In genomic region chr16:92359229-92359628, GRCm38 (mm10) we compare ENCODE assay signal across 15 mouse cellular contexts. TPM values are rescaled to one million over a fixed set of nuclear protein-coding genes. Genes with fewer than 3 reads are reported as not detected.
A peak's percentile ranks its signal among the peaks of the same experiment; 100 is the strongest.
DNase-seq lines count a peak whose midpoint lies in the region; ATAC-seq lines count a peak whose summit lies in the region.
"Had no signal": no experiment of that assay in that cellular context is flagged by ENCODE, and none has a peak within 500 bp of the region (broad histone marks: within the 10 kb centered on the region; RNA-seq: fewer than 3 reads in every experiment).

Gene Kcne1, minus strand, starts transcription at chr16:92359468.

- DNase-seq in hindbrain, embryonic 10.5 days (ENCODE audit: low spot score): no peak
- DNase-seq in lung, postnatal 10 days: no peak
- DNase-seq in limb, embryonic 11.5 days (ENCODE audit: low spot score): no peak
- no peak for DNase-seq in spleen, adult 18-20 months
- no peak for DNase-seq in gastrocnemius, adult 8-10 months (ENCODE audit: low spot score in 2 of 2)
- DNase-seq: cerebellum, postnatal 14 days; thymus, adult 2 months had no signal

- ATAC-seq in hindbrain, embryonic 12.5 days (ENCODE audit: low FRiP score): no peak
- ATAC-seq in lung, embryonic 16.5 days (ENCODE audit: low read depth): 0 out of 2 replicates have a peak, but pooled peaks have one; percentile 25
- no peak for ATAC-seq in embryonic facial prominence, embryonic 13.5 days (ENCODE audit: insufficient number of reproducible peaks, insufficient read depth, low FRiP score, low TSS enrichment, low read depth)
- ATAC-seq in limb, embryonic 11.5 days (ENCODE audit: insufficient number of reproducible peaks, low FRiP score, low TSS enrichment, low read depth): no peak

- WGBS in hindbrain, embryonic 10.5 days: 57% methylated on average over 9 of the region's 9 CpGs
- 65% methylated on average over 9 of the region's 9 CpGs for WGBS in hindbrain, embryonic 12.5 days
- 38% methylated on average over 9 of the region's 9 CpGs for WGBS in lung, embryonic 16.5 days
- WGBS in embryonic facial prominence, embryonic 13.5 days: 51% methylated on average over 9 of the region's 9 CpGs
- 42% methylated on average over 9 of the region's 9 CpGs for WGBS in limb, embryonic 11.5 days

- no peaks in the 10 kb centered on the region for H3K36me3 ChIP-seq in hindbrain, embryonic 10.5 days
- no peaks in the 10 kb centered on the region for H3K36me3 ChIP-seq in hindbrain, embryonic 12.5 days
- H3K36me3 ChIP-seq in lung, embryonic 16.5 days (ENCODE audit: control insufficient read depth, insufficient read depth, low read length): no peaks in the 10 kb centered on the region
- H3K36me3 ChIP-seq in embryonic facial prominence, embryonic 13.5 days: no peaks in the 10 kb centered on the region
- no peaks in the 10 kb centered on the region for H3K36me3 ChIP-seq in limb, embryonic 11.5 days (ENCODE audit: control insufficient read depth, insufficient read depth, low read length)

- H3K4me1 ChIP-seq in hindbrain, embryonic 10.5 days (replicated peaks): peaks cover 44% of the 10 kb centered on the region
- H3K4me1 ChIP-seq in hindbrain, embryonic 12.5 days: peaks cover 26% of the 10 kb centered on the region
- peaks cover 5% of the 10 kb centered on the region; the same call in 1 of the 2 replicates for H3K4me1 ChIP-seq in lung, embryonic 16.5 days (replicated peaks; ENCODE audit: control insufficient read depth, insufficient read depth, low read length)
- peaks cover 48% of the 10 kb centered on the region for H3K4me1 ChIP-seq in embryonic facial prominence, embryonic 13.5 days
- H3K4me1 ChIP-seq in limb, embryonic 11.5 days (ENCODE audit: control insufficient read depth, insufficient read depth, low read length): peaks cover 7% of the 10 kb centered on the region; the same call in 1 of the 2 replicates

- no peak within 1 kb of the TSS for H3K4me2 ChIP-seq in hindbrain, embryonic 12.5 days (replicated peaks)
- peak within 1 kb of the TSS; percentile 37 for H3K4me2 ChIP-seq in lung, embryonic 16.5 days (ENCODE audit: low read depth, low read length)
- peak within 1 kb of the TSS; percentile 15 for H3K4me2 ChIP-seq in embryonic facial prominence, embryonic 13.5 days
- peak within 1 kb of the TSS; percentile 10; the same call in 1 of the 2 replicates for H3K4me2 ChIP-seq in limb, embryonic 11.5 days (ENCODE audit: low read depth, severe bottlenecking)
- H3K4me2 ChIP-seq: midbrain, embryonic 11.5 days had no signal

- no peaks in the 10 kb centered on the region for H3K9me3 ChIP-seq in hindbrain, embryonic 10.5 days
- no peaks in the 10 kb centered on the region for H3K9me3 ChIP-seq in hindbrain, embryonic 12.5 days (replicated peaks)
- H3K9me3 ChIP-seq in lung, embryonic 16.5 days (ENCODE audit: control insufficient read depth, low read length): no peaks in the 10 kb centered on the region
- no peaks in the 10 kb centered on the region for H3K9me3 ChIP-seq in embryonic facial prominence, embryonic 13.5 days
- H3K9me3 ChIP-seq in limb, embryonic 11.5 days (ENCODE audit: control insufficient read depth, low read length): no peaks in the 10 kb centered on the region

- H3K27ac ChIP-seq in hindbrain, embryonic 10.5 days: peak within 1 kb of the TSS; percentile 57
- H3K27ac ChIP-seq in hindbrain, embryonic 12.5 days: no peak within 1 kb of the TSS
- H3K27ac ChIP-seq in lung, embryonic 16.5 days (ENCODE audit: low read length): no peak within 1 kb of the TSS
- H3K27ac ChIP-seq in embryonic facial prominence, embryonic 13.5 days: no peak within 1 kb of the TSS
- no peak within 1 kb of the TSS for H3K27ac ChIP-seq in limb, embryonic 11.5 days (replicated peaks; ENCODE audit: low read depth, low read length)
- H3K27ac ChIP-seq: left cerebral cortex, adult 2 months; liver, embryonic 14.5 days had no signal

- H3K4me3 ChIP-seq in hindbrain, embryonic 10.5 days: 0 out of 2 replicates have a peak within 1 kb of the TSS, but pooled peaks have one; percentile 9
- no peak within 1 kb of the TSS for H3K4me3 ChIP-seq in hindbrain, embryonic 12.5 days
- no peak within 1 kb of the TSS for H3K4me3 ChIP-seq in lung, embryonic 16.5 days (ENCODE audit: low read length)
- H3K4me3 ChIP-seq in embryonic facial prominence, embryonic 13.5 days: no peak within 1 kb of the TSS
- no peak within 1 kb of the TSS for H3K4me3 ChIP-seq in limb, embryonic 11.5 days (ENCODE audit: low read depth, low read length)
- H3K4me3 ChIP-seq: left cerebral cortex, adult 2 months had no signal

- H3K27me3 ChIP-seq in hindbrain, embryonic 10.5 days (ENCODE audit: insufficient read depth, poor library complexity, severe bottlenecking): peaks cover 38% of the 10 kb centered on the region
- peaks cover 11% of the 10 kb centered on the region; the same call in 1 of the 2 replicates for H3K27me3 ChIP-seq in hindbrain, embryonic 12.5 days
- H3K27me3 ChIP-seq in lung, embryonic 16.5 days (ENCODE audit: control insufficient read depth, insufficient read depth, low read depth, low read length): no peaks in the 10 kb centered on the region; the same call in 1 of the 2 replicates
- peaks cover 60% of the 10 kb centered on the region for H3K27me3 ChIP-seq in embryonic facial prominence, embryonic 13.5 days
- no peaks in the 10 kb centered on the region for H3K27me3 ChIP-seq in limb, embryonic 11.5 days (ENCODE audit: control insufficient read depth, insufficient read depth, low read length)

- H3K9ac ChIP-seq in hindbrain, embryonic 12.5 days: no peak within 1 kb of the TSS
- H3K9ac ChIP-seq in lung, embryonic 16.5 days (ENCODE audit: low read length): no peak within 1 kb of the TSS
- H3K9ac ChIP-seq in embryonic facial prominence, embryonic 13.5 days: peak within 1 kb of the TSS; percentile 28; the same call in 1 of the 2 replicates
- no peak within 1 kb of the TSS for H3K9ac ChIP-seq in limb, embryonic 11.5 days (ENCODE audit: low read length)
- H3K9ac ChIP-seq: liver, embryonic 14.5 days had no signal

RNA-seq across cellular contexts. Expression of gene Kcne1, which starts in this region (rescaled TPM):
- 1.0 and 1.3 TPM in 2 replicates for polyA plus RNA-seq in hindbrain, embryonic 10.5 days (2016; fragmentation: Nextera tagmentation; extraction: Ambion mirVana)
- 0.13 and 0.29 TPM in 2 replicates for polyA plus RNA-seq in hindbrain, embryonic 12.5 days (2016; fragmentation: Nextera tagmentation; extraction: Ambion mirVana)
- polyA plus RNA-seq in lung, embryonic 16.5 days (2015; fragmentation: Nextera tagmentation; extraction: Ambion mirVana): 0.63 and 1.0 TPM in 2 replicates
- 0.13 and 0.74 TPM in 2 replicates for polyA plus RNA-seq in embryonic facial prominence, embryonic 13.5 days (2015; fragmentation: Nextera tagmentation; extraction: Ambion mirVana)
- 0.09 and 0.11 TPM in 2 replicates for polyA plus RNA-seq in limb, embryonic 11.5 days (2014; fragmentation: Nextera tagmentation; extraction: Ambion mirVana)
- total RNA-seq in gastrocnemius, adult 8-10 months (2022): not detected
- total RNA-seq: hematopoietic stem cell, adult 5-6 weeks; left cerebral cortex, adult 2 months had no signal
- polyA plus RNA-seq: large intestine, adult 2 months; liver, embryonic 14.5 days had no signal
